Mouse (Mus musculus): ENCODE data around the gene Slamf8.

The Slamf8 gene

DNA sequence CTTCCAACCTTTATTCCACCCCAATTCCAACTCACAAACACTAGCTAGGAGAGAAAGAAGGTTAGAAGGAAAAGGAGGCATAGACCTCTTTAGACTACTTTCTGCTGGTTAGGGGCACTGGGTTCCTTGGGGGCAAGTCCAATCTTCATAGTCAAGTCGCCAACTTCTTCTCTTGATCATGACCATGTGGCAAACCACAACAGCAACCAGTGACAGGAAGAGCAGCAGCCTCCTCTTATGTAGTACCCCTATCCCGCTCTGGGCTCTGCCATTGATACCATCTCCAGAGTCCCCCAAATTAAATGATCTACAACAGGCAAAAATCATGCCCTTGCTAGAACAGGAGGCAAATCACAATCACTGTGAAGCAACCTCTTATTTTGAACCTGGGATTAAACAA lies 3.6 kb upstream of the Slamf8 start:
- no peak for DNase-seq (ENCODE audit: low read depth, low spot score)

DNA sequence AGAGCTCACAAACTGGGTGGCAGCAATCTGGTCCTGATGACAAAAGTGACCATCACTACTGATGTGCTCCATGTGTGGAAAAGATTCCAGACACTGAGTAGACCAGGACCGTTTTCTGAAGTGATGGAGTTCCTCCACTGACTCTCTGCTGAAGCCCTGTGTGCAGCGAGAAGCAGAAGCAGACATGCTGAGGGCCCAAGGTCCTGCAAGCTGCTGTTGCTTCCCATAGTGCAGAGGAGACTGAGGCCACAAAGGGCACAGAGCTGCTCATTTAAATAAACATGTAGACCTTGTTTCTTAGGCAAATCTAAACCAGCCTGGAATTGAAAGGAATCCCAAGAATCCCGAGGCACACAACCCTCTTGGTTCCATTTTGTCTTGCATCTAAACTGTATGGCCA lies 3.0 kb upstream of the Slamf8 start:
- DNase-seq (ENCODE audit: low read depth, low spot score), result no peak

DNA sequence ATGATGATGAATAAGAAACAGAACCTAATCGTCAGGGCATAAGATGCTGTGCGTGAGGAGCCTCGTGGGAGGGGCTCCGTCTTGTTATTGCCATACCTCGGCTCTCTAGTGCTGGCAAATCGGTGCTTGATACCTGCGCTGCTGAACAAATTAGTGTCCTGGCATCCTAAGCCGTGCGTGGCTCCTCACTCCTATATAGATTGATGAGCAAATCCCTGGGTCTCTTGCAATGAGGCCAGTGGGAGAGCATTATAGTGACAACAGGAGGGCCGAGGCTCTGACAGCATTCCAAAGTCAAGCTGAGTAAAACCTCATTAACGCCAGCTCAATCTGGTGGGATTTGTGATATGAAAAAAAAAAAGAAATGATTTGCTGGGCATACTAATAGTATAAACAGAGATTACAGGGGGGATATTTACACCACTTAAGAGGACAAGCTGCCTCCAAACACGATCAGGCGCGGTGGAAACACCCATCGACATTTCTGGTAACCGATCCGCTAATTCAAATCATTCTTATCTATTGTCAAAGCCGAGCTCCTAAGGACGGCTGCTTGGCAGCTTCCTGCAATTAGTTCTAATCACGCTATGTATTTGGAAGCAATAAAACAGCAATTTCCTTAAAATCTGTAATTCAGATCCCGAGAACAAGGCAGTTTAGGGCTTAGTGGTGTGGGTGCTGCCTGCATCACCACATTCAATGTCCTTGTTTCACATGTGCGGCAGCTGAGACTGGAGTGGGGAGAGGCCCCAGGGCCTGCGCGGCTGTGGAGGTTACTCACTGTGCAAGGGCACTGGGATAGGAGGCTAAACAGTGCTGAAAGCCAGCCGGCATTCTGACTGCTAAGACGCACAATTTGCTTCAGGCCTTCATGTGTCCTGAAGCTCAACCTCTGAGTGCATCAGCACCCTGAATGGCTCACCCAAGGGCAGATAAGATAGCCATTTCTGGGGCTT lies 4.5 kb downstream of the Slamf8 start:
- DNase-seq (ENCODE audit: low read depth, low spot score), result no peak

DNA sequence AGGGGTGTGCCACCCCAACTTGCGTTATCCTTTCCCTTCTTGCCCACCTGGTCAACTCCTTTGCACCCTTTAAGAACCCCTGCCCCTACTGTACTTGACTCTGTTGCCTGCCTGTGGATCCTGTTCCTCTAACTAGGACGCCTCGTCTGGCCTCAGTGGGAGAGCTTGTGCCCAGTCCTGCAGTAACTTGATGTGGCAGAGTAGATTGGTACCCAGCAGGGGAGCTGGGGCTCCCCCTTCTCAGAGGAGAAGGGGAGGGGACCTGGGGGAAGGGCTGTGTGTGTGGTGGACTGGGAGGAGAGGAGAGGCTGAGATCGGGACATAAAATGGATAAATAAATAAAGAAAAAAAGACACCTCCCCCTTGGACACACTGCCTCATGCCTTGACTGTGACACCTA lies 5.3 kb downstream of the Slamf8 start:
- DNase-seq (ENCODE audit: low read depth, low spot score), result no peak

DNA sequence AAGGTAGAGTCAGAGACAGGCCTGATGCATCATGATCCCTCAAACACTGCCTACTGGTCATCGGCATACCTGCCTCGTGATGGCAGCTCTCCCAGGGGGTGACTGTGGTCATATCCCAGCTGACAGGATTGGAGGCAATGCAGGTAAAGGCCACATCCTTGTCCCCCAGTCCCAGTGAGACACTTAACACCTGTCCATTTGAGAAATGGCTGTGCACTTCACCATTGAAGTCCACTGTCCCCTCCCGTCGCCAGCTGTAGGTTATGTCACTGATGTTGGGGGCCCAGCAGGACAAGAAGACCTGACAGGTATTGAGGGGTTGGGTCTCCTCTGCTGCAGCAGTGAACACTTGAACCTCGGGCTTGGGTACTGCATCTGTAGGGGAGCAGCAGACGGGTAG lies 6.1 kb downstream of the Slamf8 start:
- DNase-seq (ENCODE audit: low read depth, low spot score), result no peak

DNA sequence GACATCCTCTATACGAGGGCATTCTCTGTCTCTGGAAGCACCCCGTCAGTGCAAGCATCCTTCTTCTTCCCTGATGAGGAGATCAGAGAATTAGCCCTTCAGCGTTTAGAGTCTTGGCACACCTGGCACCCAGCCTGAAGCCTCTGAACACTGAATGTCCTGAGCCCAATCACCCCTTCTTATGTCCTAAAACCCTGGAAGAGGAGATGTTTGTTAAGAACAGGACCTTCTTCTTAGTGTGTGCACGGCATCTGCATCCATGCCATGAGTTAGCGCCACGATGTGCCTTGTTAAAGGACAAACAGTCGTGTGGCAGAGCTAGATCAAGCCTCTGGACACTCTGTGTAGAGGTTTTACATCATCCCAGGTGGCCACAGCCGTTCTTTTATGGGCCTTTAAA lies 7.9 kb downstream of the Slamf8 start:
- no peak for DNase-seq (ENCODE audit: low read depth, low spot score)

DNA sequence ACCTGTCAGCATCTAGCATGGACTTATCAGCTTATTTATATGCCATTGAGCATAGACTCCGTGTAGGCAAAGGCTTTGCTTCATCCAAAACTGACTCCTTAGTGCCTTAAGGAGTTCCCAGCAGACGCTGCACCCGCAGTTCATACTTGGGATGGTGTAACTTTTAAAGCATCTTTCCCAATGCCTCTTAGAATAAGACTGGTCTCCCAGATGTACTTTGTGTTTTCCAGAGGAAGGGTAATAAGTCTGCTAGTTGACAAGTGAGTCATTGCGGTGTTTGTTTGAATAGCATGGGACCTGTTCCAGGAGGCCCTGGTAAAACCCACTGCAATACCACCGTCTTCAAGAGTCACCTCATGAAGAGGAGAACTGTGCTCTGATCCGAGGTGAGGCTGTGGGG lies 10.3 kb downstream of the Slamf8 start:
- DNase-seq (ENCODE audit: low read depth, low spot score), result no peak

DNA sequence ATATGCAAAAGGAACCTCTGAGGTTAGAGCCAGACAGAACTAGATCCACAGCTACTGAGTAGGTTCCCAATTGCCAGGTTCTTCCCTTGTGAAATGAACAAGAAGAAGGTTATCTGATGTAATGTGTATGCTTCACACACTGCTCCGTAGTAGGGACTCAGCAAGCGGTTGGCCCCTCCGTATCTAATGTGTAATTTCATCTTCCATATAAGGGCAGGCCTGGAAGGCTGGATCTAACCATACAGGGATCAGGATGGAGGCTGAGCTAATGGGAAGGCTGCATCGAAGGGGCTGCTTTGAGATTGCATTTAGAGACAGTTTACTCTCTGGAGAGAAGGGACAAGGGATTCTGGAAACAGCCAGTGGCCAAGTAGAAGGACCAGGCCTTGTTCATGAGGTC lies 22.6 kb downstream of the Slamf8 start:
- no peak for DNase-seq (ENCODE audit: low read depth, low spot score)

DNA sequence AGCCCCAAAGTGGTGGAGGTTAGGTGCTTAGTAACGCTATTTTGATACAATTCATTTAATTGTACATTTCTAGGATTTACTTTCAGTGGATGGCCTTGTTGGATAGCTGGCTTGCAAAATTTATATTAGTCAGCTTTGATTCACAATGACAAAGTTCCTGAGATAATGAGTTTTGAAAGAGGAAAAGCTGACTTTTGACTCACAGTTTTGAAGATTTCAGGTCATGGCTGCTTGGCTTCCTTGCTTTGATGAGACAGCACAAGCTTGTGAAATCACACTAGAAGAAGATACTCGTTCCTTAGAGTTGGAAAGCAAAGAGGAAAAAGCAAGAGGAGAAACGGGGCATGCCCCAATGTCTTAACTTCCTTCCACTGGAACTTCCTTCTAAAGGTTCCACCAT lies 24.2 kb downstream of the Slamf8 start:
- no peak for DNase-seq (ENCODE audit: low read depth, low spot score)

DNA sequence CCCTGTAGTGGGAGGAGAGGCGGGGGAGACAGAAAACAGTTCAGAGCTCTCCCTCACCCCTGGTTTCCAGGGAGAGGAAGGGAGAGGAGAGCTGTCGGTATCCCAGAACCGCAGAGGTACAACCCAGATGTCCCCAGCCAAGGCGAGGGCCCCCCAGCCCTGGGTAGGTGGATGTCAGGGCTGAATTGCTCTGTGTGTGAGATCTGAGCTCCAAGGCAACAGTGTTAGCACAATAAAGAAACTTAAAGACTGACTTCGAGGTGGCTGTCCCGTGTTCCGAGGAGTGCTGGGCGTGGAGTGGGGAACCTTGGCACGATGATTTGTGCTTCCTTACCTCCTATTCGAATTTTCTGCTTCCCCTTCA lies 26.9 kb downstream of the Slamf8 start:
- no peak for DNase-seq (ENCODE audit: low read depth, low spot score)

DNA sequence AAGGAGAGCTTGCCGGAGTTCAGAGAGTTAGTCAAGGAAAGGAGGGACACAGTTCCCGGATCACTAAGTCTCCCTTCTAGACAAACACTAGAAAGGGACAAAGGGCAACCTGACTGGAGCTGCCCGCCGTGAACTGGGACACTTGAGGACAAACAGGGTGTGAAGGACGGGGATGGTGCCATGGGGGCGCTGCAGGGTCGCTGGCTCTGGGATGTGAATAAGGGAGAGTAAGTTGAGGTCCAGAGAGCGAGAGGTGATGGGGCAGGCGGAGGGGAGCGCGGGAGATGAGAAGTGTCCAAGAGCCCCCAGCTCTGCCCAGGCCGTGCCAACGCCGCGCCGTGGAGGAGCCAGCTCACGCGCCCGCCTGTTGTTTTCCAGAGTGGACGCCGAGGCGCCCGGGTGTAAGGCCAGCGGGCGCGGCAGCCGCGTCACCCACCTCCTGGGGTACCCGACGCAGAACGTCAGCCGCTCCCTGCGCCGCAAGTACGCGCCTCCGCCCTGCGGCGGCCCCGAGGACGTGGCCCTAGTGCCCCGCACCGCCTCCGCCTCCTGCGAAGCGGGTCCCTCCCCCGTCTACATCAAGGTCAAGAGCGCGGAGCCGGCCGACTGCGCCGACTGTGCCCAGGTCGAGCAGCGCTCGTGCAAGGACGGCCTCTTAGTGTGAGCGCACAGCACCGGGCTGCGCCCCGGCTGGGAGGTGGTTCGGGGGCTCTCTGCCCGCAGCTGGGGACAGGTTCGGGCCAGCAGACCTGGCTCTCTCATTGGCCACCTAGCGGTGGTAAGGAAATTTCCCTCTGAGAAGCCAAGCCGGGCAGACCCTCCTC lies 27.5 kb downstream of the Slamf8 start:
- peak; percentile 18 for DNase-seq (ENCODE audit: low read depth, low spot score)

DNA sequence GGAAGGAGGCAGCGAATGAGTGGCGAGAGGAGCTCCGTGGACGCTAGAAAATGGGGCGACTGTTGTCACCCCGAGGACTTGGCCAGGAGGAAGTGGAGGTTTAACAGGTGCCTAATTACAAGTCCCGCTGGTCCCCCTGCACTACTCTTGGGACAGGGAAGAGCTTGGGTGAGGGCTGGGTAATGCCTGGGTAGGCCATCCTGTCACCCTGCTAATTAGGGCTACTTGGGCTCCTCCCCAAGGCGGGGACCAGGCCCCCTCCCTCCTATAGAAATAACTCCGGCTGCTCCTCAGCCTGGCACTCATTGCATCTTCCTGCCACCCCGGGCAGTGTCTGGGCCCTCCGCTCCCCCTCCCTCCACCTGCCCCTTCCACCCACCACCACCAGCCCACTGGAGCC lies 34.7 kb downstream of the Slamf8 start, which contains the start of gene Vsig8:
Gene Vsig8 (plus strand): TSS at position 301 of the 400 bp plus-strand sequence.
- DNase-seq (ENCODE audit: low read depth, low spot score), result no peak

DNA sequence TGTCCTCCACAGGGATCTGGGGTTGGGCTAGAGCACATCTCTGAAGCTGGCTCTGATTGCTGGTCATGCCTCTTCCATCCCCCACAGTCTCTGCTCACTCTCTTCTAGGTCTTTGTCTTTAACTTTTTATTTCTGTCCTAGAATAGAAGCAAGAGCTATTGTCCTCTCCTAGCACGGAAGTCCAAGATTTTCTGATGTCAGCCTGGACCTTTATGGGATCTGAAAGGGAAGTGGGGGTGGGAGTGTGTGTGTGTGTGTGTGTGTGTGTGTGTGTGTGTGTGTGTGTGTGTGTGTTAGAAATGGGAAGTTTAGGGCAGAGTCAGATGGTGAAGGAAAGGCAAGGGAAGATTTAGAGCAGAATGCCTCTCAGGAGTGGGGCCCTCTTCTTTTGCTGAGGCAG lies 37.7 kb downstream of the Slamf8 start:
- DNase-seq (ENCODE audit: low read depth, low spot score), result no peak

DNA sequence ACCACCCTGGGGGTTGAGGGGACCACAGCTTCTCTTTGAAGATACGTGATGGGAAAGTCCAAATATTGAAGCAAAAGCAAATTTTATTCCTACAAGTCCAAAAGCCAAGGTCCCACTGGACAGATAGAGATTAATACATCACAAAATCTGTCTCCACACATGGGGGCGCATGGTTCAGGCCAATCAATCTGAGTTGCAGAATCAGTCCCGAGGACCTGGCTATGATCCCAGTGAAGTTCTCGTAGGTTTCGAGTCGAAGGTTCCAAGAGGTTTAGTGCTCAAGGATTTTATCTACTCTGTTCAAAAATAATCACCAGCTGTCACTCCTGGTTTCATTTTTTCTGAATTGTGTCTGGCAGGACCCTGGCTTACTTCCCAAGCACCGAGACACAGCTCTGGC lies 39.4 kb downstream of the Slamf8 start:
- DNase-seq (ENCODE audit: low read depth, low spot score), result no peak

DNA sequence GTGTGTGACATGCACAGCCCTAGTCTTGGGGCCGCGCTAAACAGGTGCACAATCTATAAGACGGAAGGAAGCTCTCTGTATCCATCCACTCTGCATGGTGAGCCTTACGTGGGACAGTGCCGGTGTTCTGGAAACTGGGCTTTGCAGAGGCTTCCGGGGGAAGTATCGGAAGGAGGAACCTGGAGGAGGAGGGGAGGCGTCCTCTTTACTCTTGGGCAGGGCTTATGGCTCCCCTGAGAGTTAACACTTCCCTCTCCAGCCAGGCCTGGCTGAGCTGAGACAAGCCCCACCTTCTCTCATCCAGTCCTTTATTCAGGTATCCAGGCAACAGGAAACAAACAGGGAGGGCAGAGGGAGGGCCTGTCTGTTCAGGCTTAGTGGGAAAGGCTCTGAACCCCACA lies 39.8 kb downstream of the Slamf8 start:
- peak; percentile 42 for DNase-seq (ENCODE audit: low read depth, low spot score)

DNA sequence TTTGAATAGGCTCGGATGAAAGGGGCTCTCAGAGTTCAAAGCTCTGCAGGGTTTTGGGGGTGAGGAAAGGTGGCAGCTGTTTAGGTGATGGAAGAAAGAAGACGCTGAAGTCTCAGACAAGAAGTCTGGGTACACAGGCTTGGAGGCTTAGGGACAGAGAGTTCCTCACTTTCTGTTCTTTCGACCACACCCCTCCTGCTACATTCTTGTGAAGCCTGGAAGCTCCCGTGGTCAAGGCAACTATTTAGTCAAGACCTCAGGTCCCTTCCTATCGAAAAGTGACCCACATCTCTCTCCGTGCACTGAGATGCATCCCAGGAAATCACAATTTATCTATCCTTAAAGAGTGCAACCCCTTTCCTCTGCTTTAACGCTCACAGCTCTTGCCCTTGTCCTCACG lies 40.7 kb downstream of the Slamf8 start:
- no peak for DNase-seq (ENCODE audit: low read depth, low spot score)

DNA sequence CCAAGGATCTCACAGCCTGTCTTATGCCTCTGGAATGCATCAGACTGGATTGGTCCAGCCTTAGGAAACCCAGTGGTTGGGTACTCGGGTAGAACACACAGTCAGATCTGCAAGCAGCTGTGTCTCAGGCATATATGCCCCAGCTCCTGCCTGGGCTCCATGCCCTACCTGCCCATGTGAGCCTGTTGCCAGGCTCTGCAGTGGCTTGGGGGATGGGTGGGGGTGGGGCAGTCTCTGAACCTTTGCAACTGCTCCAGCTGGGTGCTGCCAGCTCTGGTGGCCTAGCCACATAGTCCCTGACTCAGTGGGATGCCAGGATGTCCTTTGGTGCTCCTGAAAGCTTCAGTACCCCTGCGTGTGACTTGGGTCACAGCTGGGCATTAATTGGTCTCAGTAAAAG lies 41.1 kb downstream of the Slamf8 start:
- DNase-seq (ENCODE audit: low read depth, low spot score), result no peak

DNA sequence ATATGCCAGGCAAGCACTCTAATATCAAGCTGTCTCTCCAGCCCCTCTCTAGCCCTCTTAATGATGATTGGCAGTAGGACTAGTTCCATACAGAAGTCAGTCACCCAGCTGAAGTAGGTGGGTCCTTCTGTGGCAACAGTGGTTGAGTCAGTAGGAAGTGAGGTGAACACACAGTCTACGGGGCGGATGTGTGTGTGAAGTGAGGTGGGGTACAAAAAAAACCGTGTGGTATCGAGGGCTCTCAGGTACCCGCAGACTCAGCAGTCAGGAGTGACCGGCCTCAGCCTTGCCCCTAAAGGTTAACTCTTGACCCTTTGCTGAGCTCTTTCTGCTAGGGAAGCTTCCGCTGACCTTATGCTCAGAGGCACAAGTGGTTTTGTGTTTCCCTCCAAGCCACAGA lies 41.9 kb downstream of the Slamf8 start:
- no peak for DNase-seq (ENCODE audit: low read depth, low spot score)

DNA sequence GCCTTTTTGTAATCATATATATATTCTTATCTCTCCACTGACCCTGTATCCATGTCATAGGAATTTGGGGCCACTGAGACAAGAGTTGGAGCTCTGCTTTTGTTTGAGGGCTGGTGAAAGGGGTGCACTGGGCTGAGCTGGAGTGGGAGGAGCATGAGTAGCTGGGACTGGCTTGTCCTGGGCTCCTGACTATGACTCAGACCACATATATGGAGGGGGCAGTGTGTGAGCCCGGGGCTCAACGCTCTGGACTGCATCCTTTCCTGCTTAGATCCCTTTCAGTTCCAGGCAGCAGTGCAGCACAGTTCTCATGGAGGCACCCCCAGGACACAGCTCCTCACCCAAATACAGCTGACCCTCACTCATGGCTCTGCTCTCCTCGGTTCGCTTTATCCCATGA lies 44.3 kb downstream of the Slamf8 start:
- no peak for DNase-seq (ENCODE audit: low read depth, low spot score)

DNA sequence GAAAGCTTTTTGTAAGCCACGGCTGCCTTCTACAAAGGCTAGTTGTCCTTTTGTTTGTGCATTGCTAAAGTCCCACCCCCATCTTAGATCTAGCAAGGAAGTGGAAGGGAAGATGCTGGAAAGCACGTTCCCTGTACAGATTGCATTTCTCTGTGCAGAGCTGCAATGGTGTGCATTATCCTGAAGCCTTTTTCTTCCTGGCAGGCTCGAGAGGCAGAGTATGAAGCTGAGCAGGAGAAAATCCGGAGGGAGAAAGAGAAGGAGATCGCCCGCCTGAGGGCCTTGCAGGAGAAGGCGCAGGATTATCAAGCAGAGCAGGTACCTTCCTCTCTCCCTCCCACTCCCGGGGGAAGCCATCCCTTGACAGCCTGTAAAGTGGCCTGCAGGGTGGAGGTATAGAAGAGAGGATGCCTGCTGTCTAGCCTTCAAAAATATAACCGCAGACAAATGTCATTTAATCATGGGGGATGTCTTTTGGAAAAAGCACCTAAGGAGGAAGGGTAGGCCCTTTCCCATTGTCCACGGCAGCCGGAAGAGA lies 50.0 kb downstream of the Slamf8 start:
- DNase-seq (ENCODE audit: low read depth, low spot score), result no peak

DNA sequence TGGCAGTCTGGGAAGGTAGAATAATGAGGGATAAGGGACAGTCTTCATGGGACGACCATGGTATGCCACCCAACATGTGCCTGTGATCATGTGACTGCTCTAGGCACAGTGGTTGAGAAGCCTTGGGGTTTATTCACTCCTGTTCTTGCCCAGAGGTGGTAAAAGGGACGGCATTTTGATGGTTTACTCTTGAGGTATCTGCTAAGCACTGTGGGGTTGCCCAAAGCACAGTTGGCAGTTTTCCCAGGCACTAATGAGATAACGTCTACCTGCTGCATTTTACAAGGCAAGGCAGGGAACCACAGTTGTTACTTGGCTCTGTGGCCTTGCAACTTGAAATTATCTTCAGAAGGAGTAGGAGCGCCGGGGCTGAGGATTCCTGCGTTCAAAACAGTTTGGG lies 50.5 kb downstream of the Slamf8 start:
- no peak for DNase-seq (ENCODE audit: low read depth, low spot score)

DNA sequence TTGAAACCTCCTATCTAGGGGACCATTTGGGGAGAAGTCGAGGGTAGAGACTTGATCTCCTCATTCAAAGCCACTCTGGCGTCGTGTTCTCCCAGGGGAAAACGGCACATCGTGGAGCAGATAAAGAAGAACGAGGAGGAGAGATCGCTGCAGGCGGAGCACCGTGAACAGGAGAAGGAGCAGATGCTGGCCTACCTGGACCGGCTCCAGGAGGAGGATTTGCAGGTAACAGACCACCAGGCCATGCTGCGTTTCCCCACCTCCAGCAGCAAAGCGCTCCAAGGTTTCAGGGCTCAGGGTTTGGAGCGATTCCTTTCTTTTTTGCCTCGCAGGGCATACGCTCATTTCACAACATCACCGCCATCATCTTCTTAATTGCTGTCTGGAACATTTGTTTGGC lies 55.3 kb downstream of the Slamf8 start:
- no peak for DNase-seq (ENCODE audit: low read depth, low spot score)

DNA sequence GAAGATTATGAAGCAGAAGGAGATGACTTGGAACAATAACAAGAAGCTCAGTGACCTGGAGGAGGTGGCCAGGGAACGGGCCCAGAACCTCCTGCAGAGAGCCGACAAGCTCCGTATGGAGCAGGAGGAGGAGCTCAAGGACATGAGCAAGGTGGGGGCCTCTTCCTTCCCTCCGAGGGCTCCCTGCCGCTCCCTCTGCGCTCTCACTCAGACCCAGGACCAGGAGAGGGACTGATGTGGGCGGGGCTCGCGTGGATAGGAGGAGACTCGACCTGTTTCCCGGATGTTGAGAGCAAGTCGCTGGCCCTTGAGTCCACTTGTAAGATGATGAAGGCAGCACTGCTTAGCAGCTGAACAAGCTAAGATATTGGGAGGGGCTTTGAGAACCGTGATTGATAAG lies 57.8 kb downstream of the Slamf8 start:
- no peak for DNase-seq (ENCODE audit: low read depth, low spot score)
